ENCODE assay signal across 13 mouse cellular contexts in the genomic region with DNA sequence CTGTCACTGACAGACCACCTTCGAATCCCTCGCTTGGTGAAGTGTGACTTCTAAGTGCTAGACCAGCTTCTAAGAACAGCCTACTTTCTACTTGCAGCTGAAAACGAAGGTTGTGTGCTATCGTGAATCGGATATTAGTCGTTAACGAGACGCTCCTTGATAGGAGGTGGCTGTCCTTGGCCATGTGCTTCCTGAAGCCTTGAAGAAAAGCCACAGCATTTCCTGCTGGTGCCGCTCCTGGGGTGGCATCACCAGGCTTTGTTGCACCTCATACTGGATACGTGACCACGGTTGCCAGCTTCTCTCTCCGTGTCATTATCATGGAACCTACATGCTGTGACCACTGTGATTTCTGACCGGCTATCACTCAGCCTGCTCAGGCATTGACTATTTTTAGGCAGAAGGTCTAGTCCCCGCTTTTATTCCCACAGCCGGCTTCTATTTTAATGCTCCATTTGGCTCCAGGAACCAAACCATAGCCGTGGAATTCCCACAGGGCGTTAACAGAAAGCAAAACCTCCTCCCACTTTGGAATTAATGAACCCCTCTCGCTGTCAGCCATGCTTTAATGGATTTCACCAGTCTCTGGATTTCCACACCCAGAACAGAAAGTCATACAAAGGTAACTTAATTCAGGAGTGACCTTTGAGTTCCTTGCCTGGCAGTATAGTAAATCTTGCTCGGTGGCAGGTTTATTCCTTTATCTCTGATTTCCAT.
DNase-seq lines count a peak whose midpoint lies in the region; ATAC-seq and TF ChIP-seq lines count a peak whose summit lies in the region.
"Had no signal": no experiment of that assay in that cellular context is flagged by ENCODE, and none has a peak within 500 bp of the region (broad histone marks: within the 10 kb centered on the region; RNA-seq: fewer than 3 reads in every experiment).

No protein-coding gene starts in this region.

- TF ChIP-seq CTCF in stomach, postnatal 0 days (IDR thresholded peaks at IDR 0.05; ENCODE audit: low read depth), result no peak

- no peak overlapping the region for H3K27ac ChIP-seq in brown adipose tissue, adult 24 weeks (replicated peaks; ENCODE audit: low read depth, low read length)
- H3K27ac ChIP-seq in heart, embryonic 13.5 days (replicated peaks), result peak overlapping the region; percentile 50
- no peak overlapping the region for H3K27ac ChIP-seq in stomach, postnatal 0 days (replicated peaks)
- H3K27ac ChIP-seq: hindbrain, embryonic 15.5 days had no signal

- H3K9ac ChIP-seq in heart, embryonic 13.5 days, result peak overlapping the region; percentile 13
- no peak overlapping the region for H3K9ac ChIP-seq in stomach, postnatal 0 days (ENCODE audit: low read length)
- H3K9ac ChIP-seq: hindbrain, embryonic 15.5 days had no signal

- no peaks in the 10 kb centered on the region for H3K36me3 ChIP-seq in heart, embryonic 13.5 days
- no peaks in the 10 kb centered on the region for H3K36me3 ChIP-seq in stomach, postnatal 0 days (ENCODE audit: control insufficient read depth, insufficient read depth, low read length)
- H3K36me3 ChIP-seq: hindbrain, embryonic 15.5 days had no signal

- DNase-seq in kidney, adult 18-20 months, result peak; percentile 7
- no peak for DNase-seq in kidney, postnatal 36 days
- DNase-seq in kidney, postnatal 4 days, result peak; percentile 30 to 42
- DNase-seq in ovary, postnatal 10 days (ENCODE audit: low spot score), result no peak
- no peak for DNase-seq in stomach, postnatal 0 days (ENCODE audit: low spot score)
- DNase-seq: cerebellum, adult 18-20 months; left cerebral cortex, postnatal 4 days; right cerebral cortex, postnatal 14 days had no signal

- H3K4me1 ChIP-seq in brown adipose tissue, adult 24 weeks (ENCODE audit: control insufficient read depth, insufficient read depth, insufficient read length, low read length), result peaks cover 5% of the 10 kb centered on the region; the same call in 1 of the 2 replicates
- peaks cover 29% of the 10 kb centered on the region for H3K4me1 ChIP-seq in heart, embryonic 13.5 days
- no peaks in the 10 kb centered on the region for H3K4me1 ChIP-seq in stomach, postnatal 0 days (replicated peaks; ENCODE audit: control insufficient read depth, insufficient read depth)

- H3K9me3 ChIP-seq in heart, embryonic 13.5 days, result no peaks in the 10 kb centered on the region
- no peaks in the 10 kb centered on the region for H3K9me3 ChIP-seq in stomach, postnatal 0 days (ENCODE audit: control insufficient read depth, low read length)
- H3K9me3 ChIP-seq: hindbrain, embryonic 15.5 days had no signal

- WGBS in heart, embryonic 13.5 days, result 45% methylated on average over 19 of the region's 19 CpGs
- 64% methylated on average over 19 of the region's 19 CpGs for WGBS in stomach, postnatal 0 days

- ATAC-seq in heart, embryonic 13.5 days (ENCODE audit: extremely low read depth, insufficient number of reproducible peaks, low FRiP score, low TSS enrichment), result no peak
- no peak for ATAC-seq in stomach, postnatal 0 days (ENCODE audit: low FRiP score, low TSS enrichment)
- ATAC-seq: activated CD4-positive, CD25-positive, alpha-beta regulatory T cell, adult 4 months had no signal

- no peaks in the 10 kb centered on the region for H3K27me3 ChIP-seq in heart, embryonic 13.5 days (replicated peaks)
- H3K27me3 ChIP-seq in stomach, postnatal 0 days (ENCODE audit: control insufficient read depth, insufficient read depth, low read length), result no peaks in the 10 kb centered on the region
- H3K27me3 ChIP-seq: hindbrain, embryonic 15.5 days had no signal

- peak overlapping the region; percentile 54 for H3K4me2 ChIP-seq in heart, embryonic 13.5 days
- no peak overlapping the region for H3K4me2 ChIP-seq in stomach, postnatal 0 days (replicated peaks; ENCODE audit: low read depth)
- H3K4me2 ChIP-seq: hindbrain, embryonic 15.5 days had no signal

- TF ChIP-seq EP300 in stomach, postnatal 0 days (optimal IDR thresholded peaks at IDR 0.05), result no peak

- 0 out of 2 replicates have a peak overlapping the region, but pooled peaks have one; percentile 8 for H3K4me3 ChIP-seq in brown adipose tissue, adult 24 weeks (ENCODE audit: insufficient read depth, low read depth, low read length)
- H3K4me3 ChIP-seq in heart, embryonic 13.5 days, result 0 out of 2 replicates have a peak overlapping the region, but pooled peaks have one; percentile 2
- H3K4me3 ChIP-seq in stomach, postnatal 0 days (ENCODE audit: low read depth, low read length), result no peak overlapping the region
- H3K4me3 ChIP-seq: erythroblast, embryonic 14.5 days; hindbrain, embryonic 15.5 days had no signal

Comparison
In these comparisons a context has a peak if more than half of its experiments do, and no peak if none do; other contexts are left out.
1. DNase-seq: peak in kidney, adult 18-20 months (single experiment) and kidney, postnatal 4 days (2 of 2); none in kidney, postnatal 36 days (0 of 2), ovary, postnatal 10 days (single experiment) and stomach, postnatal 0 days (single experiment).